Mouse (Mus musculus): Measurements from ENCODE around the gene Tfdp2. TPM values are rescaled to one million over a fixed set of nuclear protein-coding genes. Genes with fewer than 3 reads are reported as not detected.

Gene Tfdp2
- polyA plus RNA-seq (2012; rRNA removed) = 7.5 and 10.9 TPM in 2 replicates

DNA sequence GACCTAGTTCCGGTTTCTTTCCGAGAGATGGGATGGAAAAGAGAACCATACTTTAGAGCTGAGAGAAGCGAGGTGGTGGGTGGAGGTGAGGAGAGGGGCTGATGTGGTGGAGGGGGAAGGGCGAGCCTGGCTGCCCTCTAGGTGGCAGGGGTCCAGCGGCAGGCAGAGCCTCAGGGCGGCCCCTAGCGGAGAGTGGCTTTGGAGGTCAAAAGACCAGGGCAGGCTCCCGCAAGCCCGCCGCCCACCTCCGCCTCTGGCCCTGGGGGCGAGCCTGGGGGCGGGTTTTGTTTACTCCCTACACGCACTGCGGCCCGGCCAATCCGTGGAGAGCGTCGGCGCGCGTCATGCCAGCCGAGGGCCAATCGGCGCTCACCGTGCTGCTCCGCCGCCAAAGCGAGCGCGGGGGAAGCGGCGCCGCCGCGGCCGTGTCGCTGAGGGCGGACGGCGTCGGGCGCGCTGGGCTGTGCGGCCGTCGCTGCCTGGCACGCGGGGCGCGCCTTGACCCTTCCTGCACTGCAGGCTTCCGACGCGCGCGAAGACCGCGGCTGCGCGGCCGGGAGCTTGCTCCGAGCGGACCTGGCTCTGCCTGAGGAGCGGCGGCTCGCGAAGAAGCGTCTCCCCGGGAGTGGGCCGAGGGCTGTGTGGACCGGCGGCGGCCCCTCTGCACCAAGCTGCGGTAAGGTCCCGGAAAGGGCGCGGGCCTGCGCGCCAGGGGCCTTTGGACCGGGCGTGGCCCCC, at the start of gene Tfdp2:
TSS of gene Tfdp2 (plus strand) at position 391 of the 738 bp plus-strand sequence.

DNA sequence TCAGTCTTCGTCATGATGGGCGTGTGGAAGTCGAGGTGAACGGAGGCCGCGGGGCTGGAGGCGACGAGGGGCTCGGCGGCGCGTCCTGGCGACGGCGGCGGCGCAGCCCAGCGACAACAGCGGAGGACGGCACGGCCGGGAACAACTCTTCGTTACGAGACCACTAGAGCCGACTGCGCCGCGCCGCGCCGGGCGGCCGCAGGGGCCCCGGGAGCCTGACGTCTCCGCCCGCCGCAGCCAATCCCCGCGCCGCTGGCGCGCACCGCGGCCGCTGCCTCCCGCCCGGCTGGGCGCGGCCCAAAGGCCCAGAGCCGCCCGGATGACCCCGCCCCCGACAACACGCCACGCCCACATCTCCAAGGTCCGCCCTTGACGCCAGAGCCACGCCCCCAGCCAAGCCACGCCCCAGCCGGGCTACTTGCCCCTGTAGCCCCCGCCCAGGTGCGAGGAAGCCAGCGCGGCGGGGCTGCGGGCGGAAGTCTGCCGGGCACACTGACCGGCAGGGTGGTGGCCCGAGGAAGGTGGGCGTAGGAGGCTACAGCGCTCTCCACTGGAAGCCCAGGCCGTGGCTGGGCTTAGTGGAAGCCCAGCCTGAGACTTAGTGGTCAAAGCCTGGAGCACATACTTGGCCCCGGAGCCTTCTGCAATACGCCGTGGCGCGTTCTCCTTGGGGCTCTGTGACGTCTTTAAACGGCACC, 168.2 kb downstream of the Tfdp2 start, which contains the start of gene Atp1b3:
TSS of gene Atp1b3 (minus strand) at position 302 of the 698 bp plus-strand sequence.

Other genes with a start within 250 kb of the Tfdp2 start
- gene Xrn1, start 241.5 kb upstream of the Tfdp2 start, polyA plus RNA-seq (2012; rRNA removed) = 0.20 and 0.66 TPM in 2 replicates
- 2.2 and 3.7 TPM in 2 replicates for gene Gk5, start 76.9 kb upstream of the Tfdp2 start, polyA plus RNA-seq (2012; rRNA removed)
- 31.4 and 60.7 TPM in 2 replicates for gene Atp1b3, start 168.2 kb downstream of the Tfdp2 start, polyA plus RNA-seq (2012; rRNA removed)

Data from stomach, adult 2 months (tissue).